Mouse (Mus musculus) cerebellum, adult 2 months (tissue): ENCODE results near the gene Trim15.

ENCODE experiments used
- CTCF ChIP-seq: fragments of 200-500 bp; IDR thresholded peaks from 2 replicates; pipeline ENCODE4 v1.5.1; 2011; ENCODE audit warnings: low read depth, mild to moderate bottlenecking, control low read depth, low read length, moderate library complexity, borderline replicate concordance; ENCODE audit not compliant: insufficient read depth
- POLR2A ChIP-seq: fragments of 200-500 bp; IDR thresholded peaks from 2 replicates; pipeline ENCODE4 v1.6.1; 2011; ENCODE audit warnings: low read length, control low read depth, borderline replicate concordance; ENCODE audit not compliant: insufficient read depth

GRCm38 (mm10) chr17:36825525-36825924 is 41.5 kb downstream of the Trim15 start:
- TF ChIP-seq CTCF (peak; percentile 13; the same call in 1 of the 2 replicates), POLR2A (no peak)
